Mouse (Mus musculus): Measurements from ENCODE around the gene Ncoa1.
"Not testable (repeated sequence)": the region's sequence is repeated elsewhere in the genome, so short reads cannot be mapped to it uniquely, and the experiment has no call there.

The Ncoa1 gene

DNA sequence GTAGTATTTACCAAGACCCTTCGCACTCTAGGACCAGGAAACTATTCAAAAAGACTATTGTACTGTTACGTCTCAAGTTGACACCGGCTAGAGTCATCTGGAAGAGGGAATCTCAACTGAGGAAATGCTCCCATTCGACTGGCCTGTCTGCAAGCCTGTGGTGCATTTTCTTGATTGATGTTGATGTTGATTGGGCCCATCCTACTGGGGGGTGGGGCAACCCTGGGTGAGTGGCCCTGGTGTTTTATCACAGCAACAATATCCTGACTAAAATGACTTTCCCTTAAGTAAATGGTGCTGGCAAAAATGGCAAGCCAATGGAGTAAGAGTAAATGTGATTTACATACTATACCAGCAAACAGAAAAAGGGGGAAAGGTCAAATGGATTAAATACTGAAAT is 85.7 kb downstream of the Ncoa1 start:
- no peak for DNase-seq

DNA sequence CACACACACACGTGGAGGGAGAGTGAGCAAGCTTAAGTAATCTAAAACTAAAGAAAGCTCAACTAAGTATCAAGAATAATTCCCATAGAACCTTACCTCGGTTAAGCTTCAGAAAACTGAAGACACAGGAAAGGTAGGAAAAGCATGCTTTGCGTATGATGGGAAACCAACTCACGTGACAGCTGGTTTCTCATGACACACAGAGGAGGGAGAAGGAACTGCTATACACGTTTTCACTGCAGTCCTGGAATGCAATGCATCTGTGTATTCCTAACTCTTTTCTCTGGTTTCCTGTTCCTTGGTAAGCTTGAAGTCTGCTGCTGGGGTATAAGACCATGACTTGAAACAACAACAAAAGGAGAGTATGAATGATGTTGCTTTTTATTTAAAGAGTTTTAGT is 86.3 kb downstream of the Ncoa1 start:
- no peak for DNase-seq

DNA sequence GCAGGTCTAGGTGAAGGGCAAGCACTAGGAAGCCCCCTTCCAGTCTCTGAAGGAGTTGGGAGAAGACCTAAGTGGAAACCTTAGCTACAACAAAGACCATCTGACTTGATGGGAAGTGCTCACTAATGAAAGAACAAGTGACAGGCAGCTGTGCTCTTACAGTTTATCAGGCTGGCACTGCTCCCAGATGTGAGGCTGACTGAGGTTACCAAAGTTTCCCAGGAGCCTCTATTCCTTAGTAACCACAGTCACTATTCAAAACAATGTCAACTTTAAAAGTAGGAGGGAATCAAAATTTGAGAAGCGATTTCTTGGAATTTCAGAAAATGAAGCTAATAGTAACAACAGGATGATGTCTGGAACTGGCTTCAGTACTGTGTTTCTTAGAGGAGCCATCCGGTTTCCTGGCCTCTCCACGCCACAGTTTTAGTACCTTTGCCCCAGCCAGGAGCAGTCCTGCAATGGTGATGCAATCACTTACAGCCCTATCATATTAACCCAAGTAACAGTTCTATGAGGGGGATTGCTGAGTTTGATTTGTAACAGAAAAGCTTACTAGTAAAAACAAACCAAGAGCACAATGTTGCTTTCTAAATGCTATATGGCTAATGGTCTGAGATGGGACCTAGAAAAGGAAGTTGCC is 90.8 kb downstream of the Ncoa1 start:
- peak; percentile 59 for DNase-seq

DNA sequence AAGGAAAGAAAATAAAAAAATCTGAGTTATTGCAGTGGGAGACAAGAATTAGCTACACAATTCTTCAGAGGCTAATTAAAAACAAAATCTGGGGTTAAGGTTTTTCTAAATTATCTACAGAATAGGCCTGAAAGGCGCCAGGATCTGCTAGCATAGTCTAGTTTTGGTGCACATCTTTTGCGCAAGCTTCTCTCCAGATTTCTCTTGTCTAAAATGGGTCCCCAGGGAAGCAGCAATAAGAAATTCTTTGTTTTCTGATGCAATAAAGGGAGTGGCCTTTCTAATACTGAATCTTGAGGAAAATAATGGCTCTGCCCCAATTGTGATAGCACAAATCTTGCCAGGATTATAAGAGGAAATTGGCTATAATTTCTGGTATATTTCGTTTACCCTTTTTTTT is 93.9 kb downstream of the Ncoa1 start:
- no peak for DNase-seq

DNA sequence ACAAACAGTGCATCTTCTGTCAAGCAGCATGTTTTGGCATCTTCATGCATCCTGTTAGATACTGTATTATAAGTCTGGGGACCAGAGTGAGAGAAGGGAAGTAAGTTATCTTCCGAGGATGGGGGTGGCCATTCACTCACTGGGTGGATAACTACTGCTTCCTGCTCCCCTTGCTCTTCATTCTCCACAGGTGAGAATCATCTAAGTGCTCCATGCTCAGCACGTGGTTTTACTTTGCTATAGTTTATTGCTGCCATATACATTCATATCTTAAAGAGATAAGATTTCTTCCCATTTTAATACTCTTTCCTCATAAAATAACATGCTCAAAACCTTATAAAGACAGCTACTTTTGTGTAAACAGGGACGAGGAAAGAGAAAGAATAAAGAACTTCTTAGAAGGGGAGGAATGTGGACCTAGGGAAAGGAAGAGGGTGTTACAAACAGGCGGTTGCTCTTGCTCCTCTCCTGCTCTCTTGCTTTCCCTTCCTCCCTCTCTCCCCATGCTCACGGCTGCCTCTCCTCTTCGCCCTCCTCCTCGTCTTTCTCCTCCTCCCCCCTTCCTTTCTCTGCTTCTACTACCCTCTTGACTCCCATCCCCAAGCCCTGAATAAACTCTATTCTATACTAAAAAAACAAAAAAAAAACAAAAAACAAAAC is 97.6 kb downstream of the Ncoa1 start:
- no peak for DNase-seq

DNA sequence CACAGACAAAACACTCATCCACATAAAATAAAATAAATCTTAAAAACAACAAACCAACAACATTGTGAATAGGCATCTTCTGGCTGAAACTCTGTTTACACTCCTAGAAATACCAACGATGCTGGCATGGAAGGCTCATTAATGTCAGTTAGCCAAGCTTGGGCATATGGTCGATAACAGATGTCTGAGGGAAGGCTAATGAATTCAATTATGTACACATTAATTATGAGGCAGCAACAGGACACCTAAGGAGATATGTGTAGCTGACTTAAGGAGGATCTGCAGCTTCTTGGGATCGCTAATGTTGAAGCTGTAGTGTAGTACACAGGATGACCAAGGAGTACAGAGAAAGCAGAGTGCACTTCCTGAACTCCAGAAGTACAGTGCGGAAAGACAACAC is 100.5 kb downstream of the Ncoa1 start:
- no peak for DNase-seq

DNA sequence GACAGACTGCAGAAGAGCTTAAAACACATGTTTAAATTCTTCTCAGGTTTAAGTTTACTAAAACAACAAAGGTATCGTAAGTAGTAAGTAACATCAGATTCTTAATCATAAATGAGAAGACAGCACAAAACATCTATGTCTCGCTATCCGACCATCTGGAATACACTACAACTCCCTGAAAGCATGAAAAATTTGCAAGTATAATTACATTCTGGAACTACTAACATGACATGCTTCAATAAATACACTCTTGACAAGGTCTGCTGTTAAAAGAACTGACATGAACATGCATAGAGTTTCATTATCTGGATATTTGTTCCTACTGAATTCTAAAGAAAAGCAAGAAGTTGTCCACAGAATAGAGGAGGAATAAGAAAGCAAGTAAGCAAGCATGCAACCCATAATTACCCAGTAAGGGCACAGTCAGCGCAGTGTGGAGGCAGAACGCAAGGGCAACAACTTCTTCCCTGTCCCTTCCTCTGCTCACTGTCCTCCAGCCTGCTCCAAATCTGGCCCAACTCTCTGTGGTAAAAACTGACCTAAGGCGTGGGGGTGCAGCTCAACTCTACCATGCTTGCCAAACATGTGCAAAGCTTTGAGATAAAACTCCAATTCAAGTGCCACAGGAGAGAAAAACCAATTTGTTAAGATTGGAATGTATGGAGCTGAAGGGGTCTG is 102.0 kb downstream of the Ncoa1 start:
- no peak for DNase-seq

DNA sequence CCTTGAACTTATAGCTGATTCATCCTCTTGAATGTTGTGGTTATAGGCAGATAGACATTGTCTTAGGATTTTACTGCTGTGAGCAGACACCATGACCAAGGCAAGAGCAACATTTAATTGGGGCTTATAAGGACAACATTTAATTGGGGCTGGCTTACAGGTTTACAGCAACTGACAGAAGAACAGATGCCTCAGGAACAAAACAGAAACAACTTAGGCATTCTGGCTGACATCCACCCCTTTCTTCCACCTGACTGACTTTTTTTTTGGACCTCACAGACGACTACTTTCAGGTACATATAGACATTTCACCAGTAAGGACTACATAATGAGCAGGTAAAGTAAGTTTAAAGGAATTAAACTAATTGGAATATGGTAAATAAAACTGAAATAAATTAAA is 105.6 kb downstream of the Ncoa1 start:
- DNase-seq: no peak

DNA sequence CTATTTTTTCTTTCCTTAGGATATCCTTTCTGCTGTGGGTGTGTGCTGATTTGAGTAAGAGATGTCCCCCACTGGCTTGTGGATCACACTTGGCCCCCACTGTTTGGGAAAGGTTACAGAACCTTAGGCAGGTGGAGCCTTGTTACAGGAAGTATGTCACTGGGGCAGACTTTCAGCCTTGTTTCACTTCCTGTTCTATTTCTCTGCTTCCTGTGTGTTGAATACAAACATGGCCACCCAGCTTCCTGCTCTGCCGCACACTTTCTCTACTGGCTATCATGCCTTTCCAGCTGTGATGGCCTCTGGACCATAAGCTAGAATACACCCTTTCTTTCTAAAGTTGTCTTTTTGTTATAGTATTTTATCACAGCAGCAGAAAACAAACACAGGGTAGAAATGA is 111.0 kb downstream of the Ncoa1 start:
- no peak for DNase-seq

DNA sequence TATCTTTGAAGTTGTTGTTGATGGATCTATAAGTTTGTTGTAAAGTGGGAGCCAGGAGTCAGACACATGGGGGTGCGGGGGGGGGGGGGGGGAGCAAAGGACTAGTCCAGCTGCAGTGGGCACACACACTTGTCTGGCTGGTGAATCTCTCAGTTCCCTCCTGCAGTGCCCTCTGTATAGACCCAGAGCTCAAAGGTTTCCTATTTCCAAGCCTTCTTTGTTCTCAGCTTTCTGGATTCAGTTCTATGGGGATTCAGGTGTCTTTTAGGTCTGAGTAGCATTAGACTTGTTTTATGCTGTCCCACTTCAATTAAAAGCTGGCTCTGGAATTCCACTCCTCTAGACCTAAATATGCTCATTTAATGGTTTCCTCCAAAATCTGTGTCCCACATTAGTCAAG is 117.5 kb downstream of the Ncoa1 start:
- DNase-seq: no peak

DNA sequence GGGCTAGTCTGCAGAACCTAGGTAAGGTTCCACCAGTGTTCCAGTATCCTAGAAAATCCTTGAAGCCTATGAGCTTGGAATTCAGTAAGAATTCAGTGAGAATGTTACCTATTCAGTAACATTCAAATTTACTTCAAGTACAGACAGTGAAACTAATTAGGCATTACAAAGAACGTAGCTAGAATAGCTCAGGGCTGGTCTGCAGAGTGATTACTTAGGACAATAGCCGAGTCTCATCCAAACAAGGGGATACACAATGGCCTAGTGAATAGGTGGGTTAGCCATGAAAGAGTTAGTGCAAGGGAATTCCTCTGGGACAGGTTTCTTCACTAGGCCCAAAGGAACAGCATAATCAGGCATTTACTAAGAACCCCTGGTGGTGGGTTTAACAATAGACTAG is 118.3 kb downstream of the Ncoa1 start:
- DNase-seq: not testable (repeated sequence)

DNA sequence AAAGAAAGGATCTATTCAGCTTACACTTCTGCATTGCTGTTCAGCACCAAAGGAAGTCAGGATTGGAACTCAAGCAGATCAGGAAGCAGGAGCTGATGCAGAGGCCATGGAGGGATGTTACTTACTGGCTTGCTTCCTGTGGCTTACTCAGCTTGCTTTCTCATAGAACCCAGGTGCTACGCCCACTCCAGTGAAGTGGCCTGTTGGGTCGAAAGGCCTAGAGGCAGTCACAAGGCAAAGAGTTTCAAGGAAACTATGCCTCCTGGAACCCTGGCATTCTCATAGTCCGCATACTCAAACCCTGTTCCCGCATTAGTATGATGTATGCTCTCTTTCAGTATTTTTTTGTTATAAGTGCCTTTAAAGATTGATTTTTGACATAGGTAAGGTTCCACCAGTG is 118.9 kb downstream of the Ncoa1 start:
- DNase-seq: no peak

DNA sequence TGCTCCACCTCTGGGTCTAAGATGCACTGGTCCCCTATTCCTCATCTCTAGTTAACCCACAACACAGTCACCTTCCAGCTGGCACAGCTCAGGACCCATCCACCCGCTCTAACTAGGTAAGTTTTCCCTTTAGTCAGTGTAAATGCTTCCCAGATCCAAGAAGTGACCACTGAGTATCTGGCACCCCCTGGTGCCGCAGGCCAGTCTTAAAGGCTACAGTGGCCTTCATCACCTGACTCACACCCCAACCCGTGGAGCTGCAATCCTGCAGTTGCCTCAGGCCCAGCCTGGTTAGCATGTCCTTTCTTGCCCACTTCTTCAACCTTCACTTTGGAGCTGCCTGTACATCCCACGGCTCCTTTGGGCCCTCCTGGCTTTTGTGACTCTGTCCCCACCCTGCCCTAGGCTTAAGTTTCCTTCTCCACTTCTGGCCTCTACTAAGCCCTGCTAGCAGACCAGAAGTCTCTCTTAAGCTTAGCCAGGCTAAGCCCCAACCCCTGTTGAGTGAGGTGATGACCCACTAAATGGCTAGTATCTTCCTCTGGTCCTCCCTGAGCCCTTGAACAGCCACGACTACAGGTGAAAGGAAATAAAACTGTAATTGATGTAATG is 120.0 kb downstream of the Ncoa1 start:
- no peak for DNase-seq

DNA sequence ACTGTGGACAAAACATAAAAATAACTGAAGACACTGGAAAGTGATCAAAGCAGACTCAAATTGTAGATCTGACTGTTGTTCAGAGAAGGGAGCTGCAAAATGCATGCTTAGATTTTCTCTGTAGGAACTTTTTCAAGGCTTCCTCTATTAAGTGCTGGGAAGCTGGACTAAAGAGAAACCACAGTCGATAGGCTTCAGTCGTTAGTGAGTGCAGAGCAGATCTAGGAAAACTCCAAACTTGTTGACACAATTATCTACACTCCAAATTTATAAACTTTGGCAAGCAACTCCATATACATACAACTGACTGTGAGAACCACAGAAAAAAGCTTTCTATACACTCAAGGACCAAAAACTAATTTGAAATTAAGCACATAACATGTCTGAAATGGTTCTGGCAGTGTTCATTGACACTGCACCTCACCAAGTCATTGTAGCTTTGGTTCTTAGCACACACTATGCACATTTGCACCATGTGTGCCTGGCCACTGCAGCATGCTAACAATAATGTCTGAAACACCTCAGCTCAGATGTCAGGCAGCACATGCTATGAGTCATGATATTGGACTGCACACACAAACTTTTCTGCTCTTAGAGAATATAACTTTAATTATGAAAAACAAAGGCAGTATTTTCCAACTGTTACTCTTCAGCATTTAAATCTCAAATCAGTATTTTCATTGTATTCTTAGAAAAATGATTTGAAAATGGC is 121.8 kb downstream of the Ncoa1 start:
- DNase-seq: no peak

DNA sequence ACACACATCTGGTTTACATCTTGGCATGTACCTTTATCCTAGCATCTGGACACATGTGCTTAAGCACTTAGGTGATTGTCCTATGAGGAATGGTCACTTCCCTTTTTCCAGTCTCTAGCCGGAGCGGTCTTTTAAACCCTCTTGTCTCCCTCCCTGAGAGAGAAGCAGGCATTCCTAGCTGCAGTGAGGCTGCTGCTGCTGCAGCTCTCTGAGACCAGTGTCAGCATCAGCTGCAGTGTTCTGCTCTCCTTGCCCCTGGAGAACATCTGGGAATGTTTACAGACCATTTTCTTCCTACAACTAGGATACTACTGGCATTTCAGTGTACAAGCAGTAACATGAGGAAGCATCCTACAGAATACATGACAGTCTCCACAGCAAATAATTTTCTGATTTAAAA is 133.8 kb downstream of the Ncoa1 start:
- DNase-seq: no peak

DNA sequence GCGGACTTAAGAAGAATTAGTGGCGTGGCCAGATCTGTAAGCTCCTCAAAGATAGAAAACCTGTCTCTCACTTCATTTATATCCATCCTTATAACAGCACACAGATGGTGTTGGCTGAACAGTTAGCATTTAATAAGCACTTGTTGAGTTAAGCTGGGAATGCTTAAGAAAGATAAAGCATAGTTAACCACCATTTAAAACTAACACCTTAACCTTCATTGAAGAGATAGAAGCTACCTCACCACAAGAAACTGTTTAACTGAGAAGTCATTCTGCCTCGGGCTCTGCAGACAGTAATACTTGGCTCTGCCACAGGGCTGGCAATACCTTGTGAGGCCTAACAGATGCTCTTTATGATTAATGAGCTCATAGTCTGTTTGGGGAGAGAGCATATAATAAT is 134.9 kb downstream of the Ncoa1 start:
- DNase-seq: no peak

DNA sequence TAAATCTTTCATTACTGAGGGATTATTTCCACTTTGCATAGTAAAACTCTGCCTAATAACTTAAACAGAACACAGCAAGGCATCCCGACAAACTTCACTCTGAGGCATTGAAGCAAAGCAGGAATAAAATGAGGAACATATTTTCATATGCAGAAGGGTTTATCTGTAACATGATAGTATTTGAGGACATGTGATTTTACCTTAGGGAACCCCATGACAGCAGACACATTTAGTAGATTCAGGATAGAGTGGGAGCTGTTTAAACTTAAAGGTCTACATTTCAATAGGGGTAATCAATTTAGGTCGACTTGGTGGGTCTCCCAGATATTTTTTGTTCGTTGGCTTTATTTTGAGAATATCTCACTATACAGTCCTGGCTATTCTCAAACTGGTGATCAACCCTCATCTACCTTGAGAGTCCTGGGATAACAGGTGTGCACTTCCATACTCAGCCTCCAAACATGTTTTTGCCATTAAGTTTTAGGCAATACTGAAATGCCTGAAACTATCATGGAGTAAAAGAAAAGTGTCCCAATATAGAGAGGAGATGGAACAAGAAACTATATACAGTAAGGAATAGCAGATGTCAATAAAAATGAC is 136.6 kb downstream of the Ncoa1 start:
- no peak for DNase-seq

DNA sequence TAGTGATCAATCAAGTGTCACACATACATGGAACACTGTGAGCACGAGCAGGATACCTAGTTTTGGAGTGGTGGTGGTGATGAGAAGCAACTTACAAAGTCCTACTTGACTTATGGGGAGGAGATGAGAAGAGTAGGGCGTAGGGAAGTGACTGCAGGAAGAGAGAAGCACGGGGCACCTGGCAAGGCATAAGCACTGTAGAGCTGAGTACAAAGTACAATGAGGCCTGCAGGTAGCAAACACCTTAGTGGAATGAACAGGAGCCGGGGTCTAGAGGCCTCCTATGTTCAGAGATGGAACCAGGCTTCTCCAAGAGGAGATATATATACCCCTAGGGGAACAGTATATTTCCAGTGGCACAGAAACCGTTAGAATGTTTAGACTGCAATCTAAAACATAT is 153.4 kb downstream of the Ncoa1 start:
- no peak for DNase-seq

DNA sequence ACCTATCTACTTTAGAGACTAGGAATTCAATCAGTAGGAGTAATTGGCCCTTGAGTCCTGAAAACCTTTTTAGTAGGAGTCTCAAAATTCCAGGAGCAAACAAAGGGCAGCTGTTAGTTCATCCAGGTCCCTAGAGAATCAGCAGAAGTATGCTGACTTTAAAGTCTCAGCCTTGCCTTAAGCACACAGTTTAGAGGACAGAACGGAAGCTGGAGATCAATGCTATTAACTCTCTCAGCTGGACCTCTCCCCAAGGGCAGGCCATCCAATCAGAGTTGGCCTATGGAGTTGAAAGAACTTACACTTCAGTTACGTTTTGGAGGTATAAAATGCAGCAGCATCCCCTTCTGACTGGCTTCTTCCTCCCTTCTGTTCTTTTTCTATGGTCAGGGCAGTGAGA is 154.8 kb downstream of the Ncoa1 start:
- DNase-seq: no peak

DNA sequence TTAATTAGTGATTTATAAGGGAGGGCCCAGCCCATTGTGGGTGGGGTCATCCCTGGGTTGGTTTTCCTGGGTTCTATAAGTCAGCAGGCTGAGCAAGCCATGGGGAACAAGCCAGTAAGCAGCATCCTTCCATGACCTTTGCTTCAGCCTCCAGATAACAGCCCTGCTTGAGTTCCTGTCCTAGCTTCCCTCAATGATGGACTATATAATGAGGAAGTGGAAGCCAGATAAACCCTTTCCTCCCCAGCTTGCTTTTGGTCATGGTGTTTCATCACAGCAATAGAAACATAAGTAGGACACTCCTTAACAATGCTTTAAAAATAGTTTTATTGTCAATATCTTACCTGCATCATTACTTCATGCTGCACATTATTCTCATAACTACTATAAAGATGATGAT is 163.2 kb downstream of the Ncoa1 start:
- no peak for DNase-seq

DNA sequence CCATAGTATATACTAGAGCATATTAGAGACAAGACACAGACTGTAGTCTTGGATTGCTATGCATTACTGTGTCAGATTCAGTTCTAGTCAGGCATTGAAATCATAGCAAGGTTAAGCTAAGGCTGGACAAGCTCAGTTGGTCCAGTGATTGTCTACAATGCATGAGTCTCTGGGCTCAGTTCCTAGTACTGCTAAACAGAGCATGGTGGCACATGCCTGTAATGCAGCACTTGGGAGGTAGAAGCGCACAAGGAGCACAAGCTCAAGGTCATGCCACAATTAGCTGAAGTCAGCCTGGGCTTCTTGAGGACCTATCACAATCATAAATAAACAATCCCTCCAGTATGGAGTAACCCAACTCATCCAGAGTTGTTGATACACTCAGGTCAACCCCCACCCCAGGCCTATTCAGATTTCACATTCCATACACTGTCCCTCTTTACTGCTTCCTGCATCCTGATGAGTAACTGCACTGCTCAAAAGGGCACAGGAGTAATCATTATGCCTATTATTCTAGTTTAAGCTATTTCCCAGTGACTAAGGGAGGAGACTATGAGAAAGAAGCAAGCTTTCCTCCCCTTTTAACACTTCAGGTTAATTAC is 170.2 kb downstream of the Ncoa1 start:
- no peak for DNase-seq

DNA sequence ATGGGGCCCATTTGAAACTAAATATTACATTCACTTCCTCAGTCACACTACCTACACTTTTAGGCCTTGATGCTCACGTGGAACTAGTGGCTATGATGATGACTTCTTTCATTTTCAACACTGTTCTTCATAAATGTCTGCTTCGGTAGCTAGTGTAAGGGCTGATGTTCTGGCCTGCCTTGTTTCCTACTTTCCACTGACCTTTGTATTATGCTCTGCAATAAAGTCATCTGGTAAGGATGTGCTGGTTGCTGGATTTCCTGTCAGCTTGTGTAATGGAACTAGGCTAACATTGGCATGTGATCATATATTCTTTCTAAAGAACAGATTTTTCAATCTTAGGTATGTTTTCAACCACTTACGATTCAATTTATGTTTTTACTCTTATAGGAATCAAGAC is 177.7 kb downstream of the Ncoa1 start:
- no peak for DNase-seq

DNA sequence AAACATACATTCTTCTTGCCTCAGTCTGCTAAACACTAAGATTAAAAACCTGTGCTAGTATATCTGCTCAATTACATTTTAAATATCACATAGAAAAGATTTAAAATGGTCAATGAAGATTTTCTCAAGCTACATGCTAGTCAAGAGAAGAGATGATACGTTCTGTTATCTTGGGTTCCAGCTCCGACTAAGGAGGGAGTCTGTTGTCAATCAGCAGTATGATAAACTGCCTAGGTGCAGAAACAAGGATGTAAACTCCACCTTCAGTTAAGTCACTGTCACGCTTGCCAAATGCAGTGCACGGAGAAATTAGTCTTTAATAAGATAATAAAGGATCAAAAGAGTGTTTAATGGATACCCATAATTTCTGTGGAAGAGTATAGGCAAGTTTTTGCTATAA is 178.4 kb downstream of the Ncoa1 start:
- no peak for DNase-seq
